Comparison of ENCODE assay signal across 14 mouse cellular contexts in genomic region chr6:134248720-134249119, GRCm38 (mm10).
DNase-seq lines count a peak whose midpoint lies in the region; ATAC-seq and TF ChIP-seq lines count a peak whose summit lies in the region.
"Had no signal": no experiment of that assay in that cellular context is flagged by ENCODE, and none has a peak within 500 bp of the region (broad histone marks: within the 10 kb centered on the region; RNA-seq: fewer than 3 reads in every experiment).

No protein-coding gene starts in this region.

- peak; percentile 55; the same call in 1 of the 2 replicates for ATAC-seq in hindbrain, embryonic 12.5 days (ENCODE audit: low FRiP score)
- ATAC-seq in hindbrain, postnatal 0 days: peak; percentile 27; the same call in 1 of the 2 replicates
- ATAC-seq: liver, postnatal 0 days had no signal

- H3K36me3 ChIP-seq in hindbrain, embryonic 12.5 days: peaks cover 20% of the 10 kb centered on the region
- H3K36me3 ChIP-seq in hindbrain, embryonic 10.5 days: peaks cover 52% of the 10 kb centered on the region
- H3K36me3 ChIP-seq in ES-E14 (ENCODE audit: control insufficient read depth, insufficient read depth, low read length, poor library complexity, severe bottlenecking): no peaks in the 10 kb centered on the region; the same call in 1 of the 2 replicates
- H3K36me3 ChIP-seq in hindbrain, postnatal 0 days (ENCODE audit: insufficient read depth, low read length): no peaks in the 10 kb centered on the region

- WGBS in hindbrain, embryonic 12.5 days: 92% methylated on average over 19 of the region's 19 CpGs
- WGBS in hindbrain, embryonic 10.5 days: 90% methylated on average over 19 of the region's 19 CpGs
- 88% methylated on average over 19 of the region's 19 CpGs for WGBS in hindbrain, postnatal 0 days

- intact Hi-C loops in heart, postnatal 14 days (cut with DNase I): no loop called here

- H3K27me3 ChIP-seq in hindbrain, embryonic 12.5 days: no peaks in the 10 kb centered on the region
- no peaks in the 10 kb centered on the region for H3K27me3 ChIP-seq in hindbrain, embryonic 10.5 days (ENCODE audit: insufficient read depth, poor library complexity, severe bottlenecking)
- no peaks in the 10 kb centered on the region for H3K27me3 ChIP-seq in hindbrain, postnatal 0 days (ENCODE audit: insufficient read depth, low read length)
- H3K27me3 ChIP-seq: embryonic facial prominence, embryonic 13.5 days; limb, embryonic 13.5 days had no signal

- DNase-seq in hindbrain, embryonic 10.5 days (ENCODE audit: low spot score): no peak
- no peak for DNase-seq in ES-E14 (ENCODE audit: low read depth, low spot score)
- DNase-seq in hindbrain, postnatal 0 days (ENCODE audit: low spot score): no peak
- DNase-seq in kidney, postnatal 14 days: peak; percentile 26
- DNase-seq in B cell, adult 2 months: no peak
- no peak for DNase-seq in lung, postnatal 10 days
- DNase-seq in heart, postnatal 14 days: no peak
- DNase-seq: adrenal gland, postnatal 14 days; gastrocnemius, postnatal 36 days; layer of hippocampus, postnatal 36 days; liver, postnatal 0 days had no signal

- H3K4me1 ChIP-seq in hindbrain, embryonic 12.5 days: no peaks in the 10 kb centered on the region
- H3K4me1 ChIP-seq in hindbrain, embryonic 10.5 days (replicated peaks): no peaks in the 10 kb centered on the region
- H3K4me1 ChIP-seq in ES-E14 (ENCODE audit: control insufficient read depth in 2 of 2, insufficient read depth in 2 of 2, low read length in 2 of 2, poor library complexity in 1 of 2): peaks cover 0 to 7% of the 10 kb centered on the region in 2 experiments; a peak in 1 of 4 replicates
- no peaks in the 10 kb centered on the region for H3K4me1 ChIP-seq in hindbrain, postnatal 0 days (ENCODE audit: insufficient read depth, low read length)
- H3K4me1 ChIP-seq: embryonic facial prominence, embryonic 13.5 days had no signal

- no peak overlapping the region for H3K27ac ChIP-seq in hindbrain, embryonic 12.5 days
- no peak overlapping the region for H3K27ac ChIP-seq in hindbrain, embryonic 10.5 days
- H3K27ac ChIP-seq in ES-E14 (ENCODE audit: insufficient read depth, low read depth, low read length, poor library complexity, severe bottlenecking): no peak overlapping the region
- H3K27ac ChIP-seq in hindbrain, postnatal 0 days: no peak overlapping the region
- H3K27ac ChIP-seq: embryonic facial prominence, embryonic 13.5 days; limb, embryonic 13.5 days had no signal

- no peak overlapping the region for H3K9ac ChIP-seq in hindbrain, embryonic 12.5 days
- H3K9ac ChIP-seq in ES-E14 (ENCODE audit: insufficient read depth, low read depth, low read length, poor library complexity, severe bottlenecking): no peak overlapping the region
- no peak overlapping the region for H3K9ac ChIP-seq in hindbrain, postnatal 0 days (replicated peaks; ENCODE audit: low read length)
- H3K9ac ChIP-seq: embryonic facial prominence, embryonic 13.5 days; limb, embryonic 13.5 days; liver, postnatal 0 days had no signal

- no peak for TF ChIP-seq CTCF in hindbrain, postnatal 0 days (IDR thresholded peaks at IDR 0.05; ENCODE audit: low read depth)

- no peak overlapping the region for H3K4me2 ChIP-seq in hindbrain, embryonic 12.5 days (replicated peaks)
- no peak overlapping the region for H3K4me2 ChIP-seq in hindbrain, postnatal 0 days (ENCODE audit: low read depth, low read length)
- H3K4me2 ChIP-seq: embryonic facial prominence, embryonic 13.5 days; limb, embryonic 13.5 days had no signal

- H3K4me3 ChIP-seq in hindbrain, embryonic 12.5 days: no peak overlapping the region
- no peak overlapping the region for H3K4me3 ChIP-seq in hindbrain, embryonic 10.5 days
- peak overlapping the region; percentile 52 to 65 for H3K4me3 ChIP-seq in ES-E14 (ENCODE audit: insufficient read depth in 1 of 2, low read depth in 1 of 2, low read length in 2 of 2, poor library complexity in 1 of 2, severe bottlenecking in 1 of 2)
- no peak overlapping the region for H3K4me3 ChIP-seq in hindbrain, postnatal 0 days (ENCODE audit: low read length)
- H3K4me3 ChIP-seq: embryonic facial prominence, embryonic 13.5 days; limb, embryonic 13.5 days had no signal

- in situ Hi-C loops in ES-E14 (cut with MboI; ENCODE audit: low sequenced_read_pairs in 2 of 2, unreplicated experiment in 2 of 2): loop anchor here in 1 of 2 experiments (25.0 kb wide), 1 partner anchor 286 kb away; no protein-coding TSS in a partner anchor

- H3K9me3 ChIP-seq in hindbrain, embryonic 12.5 days (replicated peaks): no peaks in the 10 kb centered on the region
- H3K9me3 ChIP-seq in hindbrain, embryonic 10.5 days: no peaks in the 10 kb centered on the region
- no peaks in the 10 kb centered on the region for H3K9me3 ChIP-seq in ES-E14 (ENCODE audit: control insufficient read depth, insufficient read depth, low read depth, low read length)
- no peaks in the 10 kb centered on the region for H3K9me3 ChIP-seq in hindbrain, postnatal 0 days (ENCODE audit: low read length)
- H3K9me3 ChIP-seq: embryonic facial prominence, embryonic 13.5 days; limb, embryonic 13.5 days had no signal

TF ChIP-seq in ES-E14, 5 proteins besides CTCF, POLR2A, EP300 and RAD21:
- TF ChIP-seq HCFC1 (IDR thresholded peaks at IDR 0.05; ENCODE audit: borderline replicate concordance, insufficient read depth, low read length) (no peak), CHD2 (IDR thresholded peaks at IDR 0.05; ENCODE audit: low read depth, low read length) (no peak), ZNF384 (IDR thresholded peaks at IDR 0.05; ENCODE audit: low read depth, low read length) (no peak), MAFK (IDR thresholded peaks at IDR 0.05; ENCODE audit: insufficient read depth, low read depth, low read length) (no peak), ZC3H11A (IDR thresholded peaks at IDR 0.05; ENCODE audit: borderline replicate concordance, low read depth, low read length) (no peak)
TF ChIP-seq in ES-E14: peak in this region for 0.

Comparison
In these comparisons a context has a peak if more than half of its experiments do, and no peak if none do; other contexts are left out.
1. H3K4me3 ChIP-seq: peak in ES-E14 (2 of 2); none in hindbrain, embryonic 12.5 days (single experiment), hindbrain, embryonic 10.5 days (single experiment) and hindbrain, postnatal 0 days (single experiment).